Mouse (Mus musculus): ENCODE results near the gene Hdac2. TPM values are rescaled to one million over a fixed set of nuclear protein-coding genes. Genes with fewer than 3 reads are reported as not detected.
A peak's percentile ranks its signal among the peaks of the same experiment; 100 is the strongest.

Gene Hdac2
- total RNA-seq (2015): 203 and 211 TPM in 2 replicates
- total RNA-seq (2017): 166 and 185 TPM in 2 replicates

- ATAC-seq (replicated peaks; ENCODE audit: poor library complexity): peak; percentile 86
Observed at GRCm38 (mm10) chr10:36974086-36974675, at the start of gene Hdac2. Gene Hdac2 (plus strand): TSS chr10:36974544.

GRCm38 (mm10) chr10:36928212-36928611 is 46.1 kb upstream of the Hdac2 start:
- ATAC-seq (replicated peaks; ENCODE audit: poor library complexity): no peak

- ATAC-seq (replicated peaks; ENCODE audit: poor library complexity): no peak
Observed at GRCm38 (mm10) chr10:36935863-36936262, 38.5 kb upstream of the Hdac2 start.

- ATAC-seq (replicated peaks; ENCODE audit: poor library complexity): no peak
Observed at GRCm38 (mm10) chr10:36936271-36936670, 38.1 kb upstream of the Hdac2 start.

- no peak for ATAC-seq (replicated peaks; ENCODE audit: poor library complexity)
Observed at GRCm38 (mm10) chr10:36951742-36952141, 22.6 kb upstream of the Hdac2 start.

- no peak for ATAC-seq (replicated peaks; ENCODE audit: poor library complexity)
Observed at GRCm38 (mm10) chr10:36952622-36953021, 21.7 kb upstream of the Hdac2 start.

GRCm38 (mm10) chr10:36959563-36960110 is 14.7 kb upstream of the Hdac2 start:
- no peak for ATAC-seq (replicated peaks; ENCODE audit: poor library complexity)

GRCm38 (mm10) chr10:36964406-36964805 is 9.9 kb upstream of the Hdac2 start:
- ATAC-seq (replicated peaks; ENCODE audit: poor library complexity): no peak

- ATAC-seq (replicated peaks; ENCODE audit: poor library complexity): peak; percentile 47
Observed at GRCm38 (mm10) chr10:36974676-36975520, 554 bp downstream of the Hdac2 start.

- no peak for ATAC-seq (replicated peaks; ENCODE audit: poor library complexity)
Observed at GRCm38 (mm10) chr10:36981866-36982265, 7.5 kb downstream of the Hdac2 start.

- ATAC-seq (replicated peaks; ENCODE audit: poor library complexity): peak; percentile 14; the same call in 1 of the 2 replicates
Observed at GRCm38 (mm10) chr10:36992149-36992548, 17.8 kb downstream of the Hdac2 start.

- ATAC-seq (replicated peaks; ENCODE audit: poor library complexity): no peak
Observed at GRCm38 (mm10) chr10:37000839-37001238, 26.5 kb downstream of the Hdac2 start.

- ATAC-seq (replicated peaks; ENCODE audit: poor library complexity): peak; percentile 98
Observed at GRCm38 (mm10) chr10:37014274-37015107, 40.1 kb downstream of the Hdac2 start.

GRCm38 (mm10) chr10:37015729-37016128 is 41.4 kb downstream of the Hdac2 start:
- no peak for ATAC-seq (replicated peaks; ENCODE audit: poor library complexity)

GRCm38 (mm10) chr10:37016200-37016599 is 41.9 kb downstream of the Hdac2 start:
- no peak for ATAC-seq (replicated peaks; ENCODE audit: poor library complexity)

- ATAC-seq (replicated peaks; ENCODE audit: poor library complexity): no peak
Observed at GRCm38 (mm10) chr10:37024301-37024700, 50.0 kb downstream of the Hdac2 start.

GRCm38 (mm10) chr10:37028651-37029050 is 54.3 kb downstream of the Hdac2 start:
- no peak for ATAC-seq (replicated peaks; ENCODE audit: poor library complexity)

- ATAC-seq (replicated peaks; ENCODE audit: poor library complexity): no peak
Observed at GRCm38 (mm10) chr10:37035090-37035497, 60.8 kb downstream of the Hdac2 start.

GRCm38 (mm10) chr10:37047661-37048098 is 73.3 kb downstream of the Hdac2 start:
- ATAC-seq (replicated peaks; ENCODE audit: poor library complexity): no peak

Measured in megakaryocyte progenitor cell, adult 5-6 weeks (primary cell).